Mouse (Mus musculus): Measurements from ENCODE around the gene Nub1.

DNA sequence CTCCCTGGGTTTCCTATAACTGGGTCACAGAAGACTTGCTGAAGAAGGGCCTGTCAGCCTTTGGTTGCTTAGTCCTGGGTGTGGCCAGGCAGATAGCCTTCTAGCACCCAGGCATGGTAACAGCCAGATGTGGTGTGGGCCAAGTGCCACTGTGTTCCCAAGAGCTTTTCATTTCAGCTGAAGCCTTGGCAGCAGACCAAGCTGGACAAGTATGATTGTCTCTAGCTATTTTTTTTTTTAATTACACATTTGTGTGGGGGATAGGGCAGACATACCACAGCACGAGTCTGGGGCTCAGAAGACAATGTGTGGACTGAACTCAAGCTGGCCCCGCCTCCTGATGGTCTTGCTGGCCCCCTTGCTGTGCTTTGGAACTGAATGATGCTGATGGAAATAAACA lies 24.6 kb downstream of the Nub1 start:
- no peak for TF ChIP-seq GATA1 (IDR thresholded peaks at IDR 0.05; ENCODE audit: low read length)
- TF ChIP-seq TAL1 (IDR thresholded peaks at IDR 0.05; ENCODE audit: low read length), result no peak

All from erythroblast, embryonic 14.5 days (primary cell).